ENCODE assay signal across 20 mouse cellular contexts in the genomic region with DNA sequence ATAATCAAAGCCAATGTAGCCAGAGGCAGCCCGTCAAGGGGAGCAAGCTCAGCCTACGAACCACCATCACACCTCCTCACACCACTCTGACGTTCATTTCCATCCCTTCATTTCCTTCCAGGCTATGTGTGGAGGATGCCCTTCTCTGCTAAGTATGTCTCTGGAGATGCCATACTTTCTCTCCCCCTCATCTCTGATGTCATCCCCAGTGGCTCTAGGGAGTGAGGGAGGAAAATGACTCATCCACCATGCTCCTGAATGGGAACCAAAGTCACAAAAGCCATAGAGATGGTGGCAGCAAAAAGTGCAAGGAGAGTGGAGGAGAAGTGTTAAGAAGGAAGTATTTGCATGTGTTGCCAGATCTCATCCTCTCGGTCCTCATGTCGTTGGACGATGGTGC.
DNase-seq lines count a peak whose midpoint lies in the region; ATAC-seq lines count a peak whose summit lies in the region.
"Had no signal": no experiment of that assay in that cellular context is flagged by ENCODE, and none has a peak within 500 bp of the region (broad histone marks: within the 10 kb centered on the region; RNA-seq: fewer than 3 reads in every experiment).

No protein-coding gene starts in this region.

- intact Hi-C loops in left cerebral cortex, postnatal 10 days (cut with DNase I), result no loop called here
- intact Hi-C loops in heart, postnatal 14 days (cut with DNase I), result no loop called here

- peak; percentile 86 for ATAC-seq in frontal cortex, adult (ENCODE audit: low TSS enrichment)
- ATAC-seq: CD4-positive, CD25-positive, alpha-beta regulatory T cell, adult 4 months; forebrain, embryonic 16.5 days; hindbrain, postnatal 0 days had no signal

- no peak for DNase-seq in frontal cortex, postnatal 25 days (ENCODE audit: low spot score in 2 of 2)
- peak; percentile 17 to 50 for DNase-seq in left cerebral cortex, adult 18-20 months (ENCODE audit: low spot score in 2 of 2)
- no peak for DNase-seq in left cerebral cortex, postnatal 10 days (ENCODE audit: extremely low spot score in 1 of 2, low spot score in 2 of 2)
- DNase-seq in right cerebral cortex, postnatal 36 days (ENCODE audit: low spot score in 2 of 2), result peak; percentile 20 to 55
- no peak for DNase-seq in right cerebral cortex, postnatal 25 days
- DNase-seq in heart, postnatal 14 days, result no peak
- DNase-seq in heart, adult 11 months, result no peak
- DNase-seq: adrenal gland, postnatal 10 days; B cell, adult 2 months; cerebellum, adult 18-20 months; cerebellum, adult 9-11 months; cerebellum, postnatal 36 days; gastrocnemius, adult 2 months; gastrocnemius, postnatal 36 days; heart, adult 18-20 months; heart, postnatal 10 days had no signal

Comparison
In these comparisons a context has a peak if more than half of its experiments do, and no peak if none do; other contexts are left out.
1. DNase-seq: peak in left cerebral cortex, adult 18-20 months (2 of 2) and right cerebral cortex, postnatal 36 days (2 of 2); none in frontal cortex, postnatal 25 days (0 of 2), left cerebral cortex, postnatal 10 days (0 of 2), right cerebral cortex, postnatal 25 days (single experiment), heart, postnatal 14 days (0 of 2) and heart, adult 11 months (single experiment).